Mouse (Mus musculus): Measurements from ENCODE around the gene Map3k1.

GRCm38 (mm10) chr13:111798044-111798443 lies 10.7 kb downstream of the Map3k1 start:
- TF ChIP-seq CTCF (IDR thresholded peaks at IDR 0.05; ENCODE audit: low read depth) (no peak), EP300 (IDR thresholded peaks at IDR 0.05; ENCODE audit: low read depth) (no peak)

Data from liver, embryonic 14.5 days (tissue).